In the genomic region with DNA sequence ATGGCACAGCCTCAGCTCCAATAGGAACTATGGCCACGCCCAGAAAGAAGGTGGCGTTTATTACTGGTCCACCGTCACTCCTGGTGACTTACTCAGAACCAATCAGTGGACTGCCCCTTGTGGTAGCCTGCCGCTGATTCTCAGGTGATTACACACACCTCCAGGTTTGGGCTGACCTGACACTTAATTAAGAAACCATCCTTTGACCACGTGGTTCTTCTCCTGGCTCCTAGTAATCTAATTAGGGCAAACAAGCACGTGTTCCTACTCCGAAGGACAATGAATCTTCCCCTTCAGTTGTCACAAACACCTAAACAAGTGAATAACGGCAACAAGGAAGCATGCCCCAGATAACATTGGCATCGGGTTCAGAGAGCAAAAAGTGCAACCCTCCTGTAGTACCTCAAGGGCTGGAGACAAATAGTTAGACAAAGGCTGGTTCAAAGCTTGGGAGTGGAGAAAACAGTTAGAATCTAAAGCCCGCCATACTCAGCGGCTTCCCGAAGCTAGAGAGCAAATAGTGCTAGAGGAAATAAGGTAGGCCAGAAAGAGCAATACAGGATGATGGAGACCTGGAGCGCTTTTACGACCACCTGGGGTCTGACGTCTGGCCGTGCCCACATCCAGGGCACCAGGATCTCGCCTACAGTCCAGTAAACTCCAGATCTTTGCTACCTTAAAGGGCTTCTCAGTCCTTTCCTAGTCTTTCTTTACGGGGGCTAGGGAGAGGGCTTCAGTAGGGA, we compare ENCODE assay signal across 8 mouse cellular contexts. TPM values are rescaled to one million over a fixed set of nuclear protein-coding genes. Genes with fewer than 3 reads are reported as not detected.
DNase-seq lines count a peak whose midpoint lies in the region; ATAC-seq and TF ChIP-seq lines count a peak whose summit lies in the region.

No protein-coding gene starts in this region.

- peak overlapping the region; percentile 72 for H3K4me3 ChIP-seq in G1E (ENCODE audit: low read depth, low read length)
- peak overlapping the region; percentile 63 for H3K4me3 ChIP-seq in lung, embryonic 16.5 days (ENCODE audit: low read length)

- peaks cover 41% of the 10 kb centered on the region for H3K36me3 ChIP-seq in G1E (replicated peaks)
- H3K36me3 ChIP-seq in lung, embryonic 16.5 days (ENCODE audit: control insufficient read depth, insufficient read depth, low read length) = peaks cover 2% of the 10 kb centered on the region; the same call in 1 of the 2 replicates

- H3K27me3 ChIP-seq in G1E (ENCODE audit: insufficient read depth, low read length) = no peaks in the 10 kb centered on the region
- H3K27me3 ChIP-seq in lung, embryonic 16.5 days (ENCODE audit: control insufficient read depth, insufficient read depth, low read depth, low read length) = no peaks in the 10 kb centered on the region

- H3K4me1 ChIP-seq in G1E (ENCODE audit: insufficient read depth, low read depth, low read length) = peaks cover 39% of the 10 kb centered on the region
- peaks cover 9% of the 10 kb centered on the region; the same call in 1 of the 2 replicates for H3K4me1 ChIP-seq in lung, embryonic 16.5 days (replicated peaks; ENCODE audit: control insufficient read depth, insufficient read depth, low read length)

- peak overlapping the region; percentile 70 for H3K9ac ChIP-seq in lung, embryonic 16.5 days (ENCODE audit: low read length)

- DNase-seq in G1E (ENCODE audit: low spot score) = peak; percentile 91
- peak; percentile 77 for DNase-seq in brain, embryonic 18.5 days (ENCODE audit: low read depth, low spot score)
- peak; percentile 39 for DNase-seq in heart, postnatal 4 days
- peak; percentile 48 to 60 for DNase-seq in layer of hippocampus, adult 8-10 months (ENCODE audit: low spot score in 2 of 2)
- peak; percentile 5 for DNase-seq in ovary, postnatal 10 days (ENCODE audit: low spot score)
- peak; percentile 65 for DNase-seq in thymus, postnatal 14 days

- no peaks in the 10 kb centered on the region for H3K9me3 ChIP-seq in G1E (replicated peaks)
- H3K9me3 ChIP-seq in lung, embryonic 16.5 days (ENCODE audit: control insufficient read depth, low read length) = no peaks in the 10 kb centered on the region

- WGBS in lung, embryonic 16.5 days = under 1% methylated on average over 18 of the region's 18 CpGs

- H3K4me2 ChIP-seq in lung, embryonic 16.5 days (ENCODE audit: low read depth, low read length) = peak overlapping the region; percentile 72

- TF ChIP-seq CTCF in G1E (IDR thresholded peaks at IDR 0.05; ENCODE audit: low read depth, low read length) = no peak

- ATAC-seq in G1E (ENCODE audit: extremely low read depth, insufficient number of reproducible peaks, low FRiP score, poor library complexity, severe bottlenecking) = peak; percentile 87
- ATAC-seq in erythroid progenitor cell, adult 5-6 weeks (replicated peaks; ENCODE audit: low FRiP score, poor library complexity, severe bottlenecking) = peak; percentile 94
- ATAC-seq in lung, embryonic 16.5 days (ENCODE audit: low read depth) = peak; percentile 86

- peak overlapping the region; percentile 3 for H3K27ac ChIP-seq in lung, embryonic 16.5 days (ENCODE audit: low read length)

RNA-seq across cellular contexts. Expression of gene Rdh11, which starts 1.0 kb away (rescaled TPM):
- total RNA-seq in G1E (2014; fragmentation: Nextera tagmentation) (26.5 and 49.6 TPM in 2 replicates), G1E (2017) (55.6 and 58.1 TPM in 2 replicates)
- polyA plus RNA-seq in G1E (2012) = 1.4 and 1.5 TPM in 2 replicates
- total RNA-seq in erythroid progenitor cell, adult 5-6 weeks (2015; ENCODE audit: low replicate concordance) = 15.5 TPM in 2 replicates
- total RNA-seq in erythroid progenitor cell, adult 5-6 weeks (2017; ENCODE audit: low replicate concordance) = 20.9 and 21.6 TPM in 2 replicates
- 10 to 100 TPM in 1 of 2 experiments, 1 to 10 TPM in 1; 9.8 to 10.3 TPM for total RNA-seq in heart, postnatal 4 days (2021)
- 10 to 100 TPM; 18.5 to 23.9 (median 22.2) TPM for total RNA-seq in layer of hippocampus, adult 8-10 months (2022)
- 22.7 and 24.1 TPM in 2 replicates for polyA plus RNA-seq in lung, embryonic 16.5 days (2015; fragmentation: Nextera tagmentation; extraction: Ambion mirVana)

RNA-seq across cellular contexts. Expression of gene Rdh12, which starts 17.6 kb away (rescaled TPM):
- not detected in 2 replicates for total RNA-seq in G1E (2014; fragmentation: Nextera tagmentation)
- total RNA-seq in G1E (2017) = 0.12 and 0.27 TPM in 2 replicates
- not detected in 2 replicates for polyA plus RNA-seq in G1E (2012)
- total RNA-seq in erythroid progenitor cell, adult 5-6 weeks (2015; ENCODE audit: low replicate concordance) = 0.84 and 4.7 TPM in 2 replicates
- total RNA-seq in erythroid progenitor cell, adult 5-6 weeks (2017; ENCODE audit: low replicate concordance) = 2.3 and 5.7 TPM in 2 replicates
- not detected for total RNA-seq in heart, postnatal 4 days (2021)
- 1 to 10 TPM; 2.5 to 3.4 (median 3.2) TPM for total RNA-seq in layer of hippocampus, adult 8-10 months (2022)
- 1.6 and 2.1 TPM in 2 replicates for polyA plus RNA-seq in lung, embryonic 16.5 days (2015; fragmentation: Nextera tagmentation; extraction: Ambion mirVana)

RNA-seq across cellular contexts. Expression of gene Vti1b, which starts 18.6 kb away (rescaled TPM):
- total RNA-seq in G1E (2014; fragmentation: Nextera tagmentation) (25.8 and 26.0 TPM in 2 replicates), G1E (2017) (210 and 233 TPM in 2 replicates)
- 80.7 and 82.8 TPM in 2 replicates for polyA plus RNA-seq in G1E (2012)
- total RNA-seq in erythroid progenitor cell, adult 5-6 weeks (2015; ENCODE audit: low replicate concordance) = 7.1 and 13.7 TPM in 2 replicates
- total RNA-seq in erythroid progenitor cell, adult 5-6 weeks (2017; ENCODE audit: low replicate concordance) = 26.6 and 61.4 TPM in 2 replicates
- 10 to 100 TPM; 57.5 to 60.4 TPM for total RNA-seq in heart, postnatal 4 days (2021)
- total RNA-seq in layer of hippocampus, adult 8-10 months (2022) = 100 to 1,000 TPM; 161 to 184 (median 167) TPM
- 80.5 and 83.7 TPM in 2 replicates for polyA plus RNA-seq in lung, embryonic 16.5 days (2015; fragmentation: Nextera tagmentation; extraction: Ambion mirVana)

Comparison
In these comparisons a context has a peak if more than half of its experiments do, and no peak if none do; other contexts are left out.
1. Peak in every context shown above with its lines: DNase-seq, ATAC-seq, H3K4me3 ChIP-seq and H3K27ac ChIP-seq.
2. DNase-seq: peak in every context shown above with its lines; median percentile 91 in G1E; 77 in brain, embryonic 18.5 days; 65 in thymus, postnatal 14 days; 54 in layer of hippocampus, adult 8-10 months; 39 in heart, postnatal 4 days; 5 in ovary, postnatal 10 days.